Mouse (Mus musculus): ENCODE results near the gene Fcer1g.

Gene Fcer1g

GRCm38 (mm10) chr1:171234126-171234525 is at the start of gene Fcer1g:
TSS of gene Fcer1g (minus strand) at chr1:171234365.
- DNase-seq (ENCODE audit: low spot score) = no peak

GRCm38 (mm10) chr1:171283188-171284160 is 49.3 kb upstream of the Fcer1g start:
- DNase-seq (ENCODE audit: low spot score) = no peak

GRCm38 (mm10) chr1:171282086-171282805 is 48.1 kb upstream of the Fcer1g start:
- no peak for DNase-seq (ENCODE audit: low spot score)

- DNase-seq (ENCODE audit: low spot score) = no peak
Measured at GRCm38 (mm10) chr1:171281528-171281923, 47.4 kb upstream of the Fcer1g start.

- DNase-seq (ENCODE audit: low spot score) = peak; percentile 74
Measured at GRCm38 (mm10) chr1:171280916-171281527, 46.9 kb upstream of the Fcer1g start, which contains the start of gene Ppox. TSS of gene Ppox (minus strand) at chr1:171281186.

- DNase-seq (ENCODE audit: low spot score) = no peak
Measured at GRCm38 (mm10) chr1:171280250-171280915, 46.2 kb upstream of the Fcer1g start.

GRCm38 (mm10) chr1:171279721-171280120 is 45.6 kb upstream of the Fcer1g start:
- DNase-seq (ENCODE audit: low spot score) = no peak

GRCm38 (mm10) chr1:171279012-171279705 is 45.0 kb upstream of the Fcer1g start:
- DNase-seq (ENCODE audit: low spot score) = no peak

GRCm38 (mm10) chr1:171278436-171278835 is 44.3 kb upstream of the Fcer1g start:
- no peak for DNase-seq (ENCODE audit: low spot score)

- no peak for DNase-seq (ENCODE audit: low spot score)
Measured at GRCm38 (mm10) chr1:171277736-171278135, 43.6 kb upstream of the Fcer1g start.

GRCm38 (mm10) chr1:171276110-171276748 is 42.1 kb upstream of the Fcer1g start:
- DNase-seq (ENCODE audit: low spot score) = no peak

- no peak for DNase-seq (ENCODE audit: low spot score)
Measured at GRCm38 (mm10) chr1:171275144-171275734, 41.1 kb upstream of the Fcer1g start.

GRCm38 (mm10) chr1:171274171-171274570 is 40.0 kb upstream of the Fcer1g start:
- DNase-seq (ENCODE audit: low spot score) = no peak

GRCm38 (mm10) chr1:171272086-171272485 is 37.9 kb upstream of the Fcer1g start:
- DNase-seq (ENCODE audit: low spot score) = no peak

GRCm38 (mm10) chr1:171271622-171272021 is 37.5 kb upstream of the Fcer1g start:
- DNase-seq (ENCODE audit: low spot score) = no peak

GRCm38 (mm10) chr1:171271196-171271595 is 37.0 kb upstream of the Fcer1g start:
- DNase-seq (ENCODE audit: low spot score) = no peak

GRCm38 (mm10) chr1:171270573-171270900 is 36.4 kb upstream of the Fcer1g start:
- no peak for DNase-seq (ENCODE audit: low spot score)

GRCm38 (mm10) chr1:171269848-171270572 is 35.8 kb upstream of the Fcer1g start, which contains the start of gene B4galt3:
TSS of gene B4galt3 (plus strand) at chr1:171270328.
- peak; percentile 94 for DNase-seq (ENCODE audit: low spot score)

- no peak for DNase-seq (ENCODE audit: low spot score)
Measured at GRCm38 (mm10) chr1:171268341-171268740, 34.2 kb upstream of the Fcer1g start.

Data from ovary, postnatal 10 days (tissue).